Mouse (Mus musculus) embryonic fibroblast, embryonic 13.5 days (primary cell): ENCODE measurements around the gene Tmco1. TPM values are rescaled to one million over a fixed set of nuclear protein-coding genes. Genes with fewer than 3 reads are reported as not detected.

ENCODE experiments used
- H3K27ac ChIP-seq: 2 replicates; pipeline ENCODE4 v1.5.1; 2012; ENCODE audit warnings: low read length, control low read depth, inconsistent platforms; ENCODE audit not compliant: insufficient read depth
- H3K4me1 ChIP-seq: 2 replicates; pipeline ENCODE4 v1.6.1; 2011; ENCODE audit warnings: low read length; ENCODE audit not compliant: control insufficient read depth, insufficient read depth
- H3K4me3 ChIP-seq: 2 replicates; pipeline ENCODE4 v1.5.1; 2011; ENCODE audit warnings: mild to moderate bottlenecking, control low read depth, low read length; ENCODE audit not compliant: insufficient read depth
- CTCF ChIP-seq: IDR thresholded peaks from 2 replicates; pipeline ENCODE4 v1.5.1; 2011; ENCODE audit warnings: mild to moderate bottlenecking, control low read depth, low read length, moderate library complexity, borderline replicate concordance; ENCODE audit not compliant: insufficient read depth
- POLR2A ChIP-seq: IDR thresholded peaks from 2 replicates; pipeline ENCODE4 v1.6.1; 2011; ENCODE audit warnings: low read depth, mild to moderate bottlenecking, control low read depth, low read length, moderate library complexity
- polyA plus RNA-seq: library from polyadenylated mRNA; stranded (reverse); fragments of >200 nt; gene quantifications from 2 replicates; pipeline ENCODE4 v1.2.4, GENCODE M21; 2011; ENCODE audit warnings: low read depth; ENCODE audit not compliant: missing spikeins, insufficient read length

Tmco1 gene
- polyA plus RNA-seq, 1 experiment = 105 TPM

DNA sequence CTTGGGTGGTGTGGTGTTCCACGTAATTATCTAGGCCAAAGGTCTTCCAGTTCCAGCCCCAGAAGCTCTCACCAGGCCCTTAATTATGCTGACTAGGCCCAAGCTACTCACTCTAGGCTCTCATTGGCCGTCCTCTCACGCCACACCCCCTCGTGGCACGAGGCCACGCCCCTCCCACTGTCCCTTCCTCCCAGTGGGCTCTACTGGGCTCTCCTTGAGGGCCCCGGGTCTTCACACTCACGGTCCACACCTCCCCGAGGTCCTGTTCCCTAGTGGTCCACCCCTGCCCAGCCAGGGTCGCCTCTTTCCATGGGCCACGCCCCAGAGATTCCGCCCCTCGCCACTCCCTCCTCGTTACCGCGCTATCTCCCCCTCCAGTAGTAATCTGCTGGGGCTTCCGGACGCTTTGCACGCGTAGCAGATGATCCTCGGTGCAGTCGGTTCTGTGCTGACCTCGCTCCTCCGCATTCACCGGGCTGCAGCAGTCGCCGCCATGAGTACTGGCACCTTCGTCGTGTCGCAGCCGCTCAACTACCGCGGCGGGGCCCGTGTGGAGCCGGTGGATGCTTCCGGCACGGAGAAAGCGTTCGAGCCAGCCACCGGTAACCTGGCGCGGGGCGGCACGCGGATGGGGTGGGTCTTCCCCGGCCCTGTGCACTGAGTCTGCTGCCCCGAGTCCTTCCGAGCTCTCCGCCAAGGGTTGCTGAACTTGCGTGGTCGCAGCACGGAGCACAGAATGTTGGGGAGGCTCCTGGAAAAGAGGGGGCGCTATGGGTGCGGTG lies 41.8 kb downstream of the Tmco1 start, which contains the start of gene Aldh9a1:
Gene Aldh9a1, plus strand, starts transcription at position 177 of the 782 bp plus-strand sequence.
- Histone ChIP-seq H3K27ac (0 out of 2 replicates have a peak within 1 kb of the TSS, but pooled peaks have one; percentile 36), H3K4me3 (peak within 1 kb of the TSS; percentile 65), H3K4me1 (no peaks in the 10 kb centered on the region)
- peak; percentile 73 for TF ChIP-seq POLR2A
- no peak for TF ChIP-seq CTCF

DNA sequence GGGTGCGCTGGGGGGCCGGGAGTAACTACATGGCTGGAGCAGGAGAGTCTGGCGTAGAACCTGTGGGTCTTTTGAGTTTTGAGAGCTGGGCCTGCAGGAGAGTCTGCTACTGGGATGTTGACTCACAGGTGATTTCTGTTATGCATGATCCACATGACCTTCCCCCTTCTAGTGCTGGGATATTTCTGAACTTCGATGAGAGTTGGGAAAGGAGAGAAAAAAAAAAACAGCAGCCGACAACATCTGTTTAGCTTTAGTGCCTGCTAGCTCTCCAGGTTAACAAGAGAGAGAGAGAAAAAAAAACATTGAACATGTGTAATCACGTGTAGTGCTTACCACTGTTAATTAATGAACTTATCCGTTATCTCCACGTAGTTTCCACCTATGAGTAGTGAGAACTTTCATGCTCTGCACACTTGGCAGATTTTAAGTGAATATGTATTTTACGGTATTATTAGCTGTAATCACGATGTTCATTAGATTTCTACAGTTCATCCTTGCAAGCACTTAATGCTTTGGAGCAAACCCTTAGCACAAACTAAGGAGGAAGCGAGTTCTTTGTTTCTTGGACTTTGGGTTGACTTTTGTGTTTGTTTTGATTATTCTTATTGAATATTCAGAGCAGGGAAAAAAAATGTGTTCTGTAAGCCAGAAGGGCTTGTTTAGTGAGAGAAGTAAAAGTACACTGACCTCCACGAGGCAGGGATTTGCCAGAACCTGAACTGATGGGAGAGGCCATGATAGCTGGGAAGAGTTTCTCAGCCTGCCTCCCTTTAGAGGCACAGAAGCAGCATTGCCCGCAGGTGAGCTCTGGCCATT lies 42.6 kb downstream of the Tmco1 start:
- Histone ChIP-seq H3K27ac (no peak overlapping the region), H3K4me1 (no peaks in the 10 kb centered on the region), H3K4me3 (peak overlapping the region; percentile 65)
- TF ChIP-seq CTCF = no peak

DNA sequence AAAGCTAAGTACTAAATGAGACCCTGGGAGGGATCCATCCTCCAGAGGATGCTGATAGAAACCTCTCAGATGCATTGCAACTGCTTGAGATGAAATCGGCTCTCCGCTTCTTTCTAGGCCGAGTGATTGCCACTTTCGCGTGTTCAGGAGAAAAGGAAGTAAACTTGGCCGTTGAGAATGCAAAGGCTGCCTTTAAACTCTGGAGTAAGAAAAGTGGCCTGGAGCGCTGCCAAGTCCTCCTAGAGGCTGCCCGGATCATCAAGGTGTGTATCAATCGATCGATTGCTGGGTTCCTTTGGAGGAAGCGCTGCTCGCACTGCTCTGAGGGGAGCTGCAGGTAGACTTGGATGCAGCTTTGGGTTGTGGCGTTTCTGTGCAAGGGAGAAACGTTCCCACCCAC lies 44.2 kb downstream of the Tmco1 start:
- H3K27ac ChIP-seq = no peak overlapping the region

DNA sequence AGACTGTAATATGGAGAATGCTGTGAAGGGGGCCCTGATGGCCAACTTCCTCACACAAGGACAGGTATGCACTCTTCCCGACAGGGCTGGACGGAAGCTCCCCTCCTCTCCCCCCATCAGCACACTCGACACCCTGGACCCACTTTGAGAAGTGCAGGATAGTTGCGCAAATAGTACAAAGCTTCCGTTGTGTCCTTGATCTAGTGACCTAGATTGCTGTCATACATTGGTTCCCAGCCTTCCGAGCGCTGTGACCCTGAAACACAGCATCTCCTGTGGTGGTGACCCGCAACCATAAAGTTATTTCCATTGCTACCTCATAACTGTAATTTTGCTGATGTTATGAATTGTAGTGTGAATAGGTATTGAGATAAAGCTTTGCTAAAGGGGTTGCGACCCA lies 49.2 kb downstream of the Tmco1 start:
- no peak for TF ChIP-seq POLR2A
- TF ChIP-seq CTCF = no peak
- no peaks in the 10 kb centered on the region for H3K4me1 ChIP-seq
- H3K27ac ChIP-seq = no peak overlapping the region
- no peak overlapping the region for H3K4me3 ChIP-seq

More for the DNA sequence above, 44.2 kb downstream of the Tmco1 start:
- Histone ChIP-seq H3K4me1 (no peaks in the 10 kb centered on the region), H3K4me3 (no peak overlapping the region)
- TF ChIP-seq POLR2A (no peak), CTCF (no peak)

DNA sequence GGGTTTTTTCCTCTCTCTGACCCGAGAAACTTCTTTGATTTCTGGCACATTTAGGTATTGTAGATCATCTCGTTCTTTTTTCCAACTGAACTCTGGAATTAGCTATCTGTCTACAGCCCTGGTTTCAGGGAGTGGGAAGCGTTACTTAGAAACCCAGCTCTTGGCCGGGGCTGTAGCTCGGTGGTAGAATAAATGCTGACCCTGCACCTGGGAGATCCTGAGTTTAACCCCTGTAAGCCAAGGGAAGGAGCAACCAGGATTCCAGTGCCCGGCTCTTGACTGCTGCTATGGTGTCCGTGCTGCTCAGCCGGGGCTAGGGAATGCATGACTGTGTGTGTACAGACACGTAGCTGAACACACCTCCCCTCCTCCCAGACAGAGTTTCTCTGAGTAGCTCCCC lies 50.6 kb downstream of the Tmco1 start:
- Histone ChIP-seq H3K4me3 (no peak overlapping the region), H3K27ac (no peak overlapping the region), H3K4me1 (no peaks in the 10 kb centered on the region)
- TF ChIP-seq CTCF (no peak), POLR2A (no peak)

DNA sequence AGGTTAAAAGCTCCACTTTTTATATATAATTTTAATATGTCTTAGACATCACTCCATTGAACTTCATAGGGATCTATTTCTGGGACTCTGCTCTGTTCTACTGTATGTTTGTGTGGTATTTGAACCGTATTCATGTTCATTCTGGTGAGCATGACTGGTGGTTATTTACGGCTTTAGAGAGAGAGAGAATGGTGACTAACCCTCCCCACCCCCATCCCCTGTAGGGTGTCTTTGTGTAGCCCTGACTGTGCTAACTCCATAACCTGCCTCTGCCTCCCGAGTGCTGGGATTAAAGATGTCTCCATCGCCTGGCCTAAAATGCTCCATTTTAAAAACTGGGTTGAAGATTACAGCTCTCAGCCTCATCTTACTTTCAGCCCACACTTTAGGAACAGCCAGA lies 52.1 kb downstream of the Tmco1 start:
- no peak overlapping the region for H3K4me3 ChIP-seq
- H3K4me1 ChIP-seq = no peaks in the 10 kb centered on the region
- TF ChIP-seq CTCF (no peak), POLR2A (no peak)
- H3K27ac ChIP-seq = no peak overlapping the region

DNA sequence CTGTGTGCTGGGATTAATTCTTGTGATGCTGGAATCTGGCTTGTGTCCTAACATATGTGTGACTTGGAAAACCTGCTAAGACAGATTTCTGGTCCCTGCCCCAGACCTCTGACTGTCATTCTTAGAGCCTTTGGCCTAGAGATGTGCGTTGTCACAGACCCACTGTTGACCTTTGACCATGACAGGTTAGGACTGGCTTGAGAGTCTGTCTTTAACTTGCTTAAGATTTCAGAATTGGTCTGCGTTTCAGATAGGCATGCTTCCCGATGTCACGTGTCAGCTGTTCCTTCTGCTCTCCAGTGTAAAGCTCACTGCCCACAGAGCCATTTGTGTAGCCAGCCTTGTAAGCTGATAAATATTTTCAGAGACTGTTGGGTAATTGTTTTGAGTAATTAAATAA lies 54.6 kb downstream of the Tmco1 start:
- H3K4me3 ChIP-seq = no peak overlapping the region
- TF ChIP-seq POLR2A = no peak
- no peak for TF ChIP-seq CTCF
- H3K4me1 ChIP-seq = no peaks in the 10 kb centered on the region
- no peak overlapping the region for H3K27ac ChIP-seq

DNA sequence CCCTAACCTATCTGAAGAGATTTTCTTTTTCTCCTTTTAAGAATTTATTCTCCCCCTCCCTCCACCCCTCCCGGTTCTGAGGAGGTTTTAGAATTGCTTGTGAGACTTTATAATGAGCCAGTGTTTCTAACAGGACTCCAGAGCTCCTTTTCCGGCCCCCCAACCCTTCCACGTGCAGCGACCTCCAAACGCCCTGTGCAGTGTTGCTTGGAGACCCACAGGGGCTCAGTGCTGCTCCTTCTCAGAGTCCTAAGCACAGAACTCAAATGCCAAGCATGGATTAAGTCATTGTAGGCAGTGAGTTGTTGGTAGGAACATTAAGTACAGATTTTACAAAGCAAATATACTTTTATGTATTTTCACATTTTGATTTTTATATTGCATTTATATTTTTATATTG lies 55.1 kb downstream of the Tmco1 start:
- Histone ChIP-seq H3K4me3 (no peak overlapping the region), H3K4me1 (no peaks in the 10 kb centered on the region), H3K27ac (no peak overlapping the region)
- TF ChIP-seq CTCF = no peak
- TF ChIP-seq POLR2A = no peak

DNA sequence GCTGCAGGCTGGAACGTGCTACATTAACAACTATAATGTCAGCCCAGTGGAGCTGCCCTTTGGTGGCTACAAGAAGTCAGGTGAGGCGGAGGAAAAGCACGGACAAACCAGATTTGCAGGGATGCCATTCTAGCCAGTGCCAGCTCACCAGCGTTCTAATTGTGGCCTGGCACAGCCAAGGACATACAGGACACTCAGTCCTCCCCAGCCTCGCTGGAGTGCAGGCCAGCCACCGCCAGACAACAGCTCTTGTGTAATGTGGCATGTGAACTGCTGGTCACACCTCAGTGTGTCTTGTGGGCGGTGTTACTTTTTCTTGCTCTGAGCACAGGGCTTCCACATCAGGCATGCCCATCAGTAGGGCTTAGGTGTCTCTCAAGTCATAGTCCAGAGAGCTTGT lies 57.6 kb downstream of the Tmco1 start:
- Histone ChIP-seq H3K27ac (no peak overlapping the region), H3K4me1 (no peaks in the 10 kb centered on the region), H3K4me3 (no peak overlapping the region)
- no peak for TF ChIP-seq CTCF
- TF ChIP-seq POLR2A = no peak

DNA sequence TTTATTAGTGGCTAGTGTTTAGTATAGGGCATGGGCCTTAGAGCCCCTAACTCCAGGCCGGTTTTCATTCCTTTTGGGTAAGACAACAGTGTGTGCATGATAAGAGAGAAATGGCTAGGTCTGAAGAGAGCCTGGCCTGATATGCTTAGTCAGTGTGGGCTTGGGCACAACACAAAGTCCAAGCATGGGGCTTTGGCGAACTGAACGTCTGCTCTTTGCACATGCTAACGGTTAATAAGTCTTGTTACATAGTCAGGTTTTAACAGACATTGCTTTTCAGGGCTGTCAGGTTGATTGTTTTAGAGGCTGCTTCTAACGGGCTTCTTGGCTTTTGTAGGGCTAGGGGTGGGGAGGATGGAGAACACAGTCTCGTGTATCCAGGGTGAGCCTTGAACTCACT lies 58.4 kb downstream of the Tmco1 start:
- TF ChIP-seq CTCF (no peak), POLR2A (no peak)
- Histone ChIP-seq H3K4me3 (no peak overlapping the region), H3K4me1 (no peaks in the 10 kb centered on the region), H3K27ac (no peak overlapping the region)
